ENCODE assay signal across 8 mouse cellular contexts in the genomic region with DNA sequence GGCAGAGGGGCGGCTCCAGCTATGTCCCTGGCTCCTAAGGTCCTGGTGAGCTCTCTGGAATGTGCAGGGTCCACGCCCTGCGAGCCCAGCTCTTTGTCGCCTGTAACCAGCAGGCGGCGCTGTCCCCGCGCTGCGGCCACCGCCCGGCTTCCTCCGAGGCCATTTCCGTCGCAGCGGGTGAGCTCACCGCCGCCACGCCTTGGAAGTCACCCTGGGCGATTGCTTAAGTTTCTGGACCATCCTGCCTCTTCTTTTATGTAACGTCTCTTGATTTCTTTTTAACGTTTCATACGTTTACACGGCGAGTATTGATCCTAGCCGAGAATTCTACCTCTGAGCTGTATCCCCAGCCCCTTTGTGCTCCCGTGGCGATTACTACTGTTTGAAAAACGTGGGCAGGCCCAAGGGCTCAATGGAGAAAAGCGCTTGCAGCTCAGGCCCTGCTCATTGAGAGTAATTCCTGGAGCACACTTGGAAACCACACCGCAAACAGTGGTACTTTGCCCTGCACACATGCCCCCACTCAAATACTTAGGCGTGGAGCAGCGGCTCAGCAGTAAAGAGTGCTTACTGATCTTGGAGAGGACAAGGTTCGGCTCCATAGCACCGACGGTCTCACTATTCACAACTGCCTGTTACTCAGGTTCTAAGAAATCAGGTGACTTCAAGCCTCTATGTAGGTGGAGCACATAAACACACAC. TPM values are rescaled to one million over a fixed set of nuclear protein-coding genes. Genes with fewer than 3 reads are reported as not detected.
DNase-seq lines count a peak whose midpoint lies in the region; ATAC-seq and TF ChIP-seq lines count a peak whose summit lies in the region.

No protein-coding gene starts in this region.

- no peaks in the 10 kb centered on the region for H3K9me3 ChIP-seq in heart, embryonic 11.5 days (replicated peaks; ENCODE audit: control insufficient read depth, low read length)
- no peaks in the 10 kb centered on the region for H3K9me3 ChIP-seq in kidney, embryonic 15.5 days (replicated peaks)
- no peaks in the 10 kb centered on the region for H3K9me3 ChIP-seq in limb, embryonic 15.5 days
- H3K9me3 ChIP-seq in midbrain, postnatal 0 days (ENCODE audit: low read length) = no peaks in the 10 kb centered on the region

- H3K27ac ChIP-seq in bone marrow macrophage, adult 2 months (ENCODE audit: insufficient read depth, low read depth, low read length) = peak overlapping the region; percentile 88
- peak overlapping the region; percentile 83 for H3K27ac ChIP-seq in embryonic fibroblast, embryonic 13.5 days (ENCODE audit: insufficient read depth, low read length)
- peak overlapping the region; percentile 94 for H3K27ac ChIP-seq in heart, embryonic 11.5 days (ENCODE audit: low read depth, low read length)
- peak overlapping the region; percentile 95 for H3K27ac ChIP-seq in kidney, embryonic 15.5 days
- peak overlapping the region; percentile 93 for H3K27ac ChIP-seq in limb, embryonic 15.5 days
- H3K27ac ChIP-seq in midbrain, postnatal 0 days (ENCODE audit: low read depth, low read length) = peak overlapping the region; percentile 96

- H3K4me3 ChIP-seq in bone marrow macrophage, adult 2 months (ENCODE audit: insufficient read depth, low read length) = peak overlapping the region; percentile 59
- H3K4me3 ChIP-seq in embryonic fibroblast, embryonic 13.5 days (ENCODE audit: insufficient read depth, low read length) = peak overlapping the region; percentile 28; the same call in 1 of the 2 replicates
- H3K4me3 ChIP-seq in heart, embryonic 11.5 days (ENCODE audit: low read depth, low read length) = peak overlapping the region; percentile 39
- H3K4me3 ChIP-seq in kidney, embryonic 15.5 days (replicated peaks) = peak overlapping the region; percentile 48
- peak overlapping the region; percentile 43 for H3K4me3 ChIP-seq in limb, embryonic 15.5 days
- peak overlapping the region; percentile 35 for H3K4me3 ChIP-seq in midbrain, postnatal 0 days (ENCODE audit: low read depth, low read length)

- WGBS in heart, embryonic 11.5 days (ENCODE audit: insufficient replicate concordance) = 6% methylated on average over 35 of the region's 35 CpGs
- WGBS in kidney, embryonic 15.5 days = 6% methylated on average over 35 of the region's 35 CpGs
- WGBS in limb, embryonic 15.5 days = 4% methylated on average over 35 of the region's 35 CpGs
- WGBS in midbrain, postnatal 0 days = under 1% methylated on average over 35 of the region's 35 CpGs

- H3K4me1 ChIP-seq in bone marrow macrophage, adult 2 months (ENCODE audit: control insufficient read depth, insufficient read depth, low read length) = peaks cover 15% of the 10 kb centered on the region
- H3K4me1 ChIP-seq in embryonic fibroblast, embryonic 13.5 days (ENCODE audit: control insufficient read depth, insufficient read depth, low read length) = peaks cover 9% of the 10 kb centered on the region; the same call in 1 of the 2 replicates
- H3K4me1 ChIP-seq in heart, embryonic 11.5 days (ENCODE audit: control insufficient read depth, insufficient read depth, low read length) = peaks cover 57% of the 10 kb centered on the region
- peaks cover 37% of the 10 kb centered on the region for H3K4me1 ChIP-seq in kidney, embryonic 15.5 days
- H3K4me1 ChIP-seq in limb, embryonic 15.5 days = peaks cover 38% of the 10 kb centered on the region
- peaks cover 31% of the 10 kb centered on the region for H3K4me1 ChIP-seq in midbrain, postnatal 0 days (ENCODE audit: insufficient read depth, low read length)

- H3K27me3 ChIP-seq in heart, embryonic 11.5 days (ENCODE audit: control insufficient read depth, insufficient read depth, low read length) = no peaks in the 10 kb centered on the region
- 0 out of 2 replicates have a peak, but pooled peaks cover 4% of the 10 kb centered on the region for H3K27me3 ChIP-seq in kidney, embryonic 15.5 days
- no peaks in the 10 kb centered on the region for H3K27me3 ChIP-seq in limb, embryonic 15.5 days
- no peaks in the 10 kb centered on the region for H3K27me3 ChIP-seq in midbrain, postnatal 0 days (ENCODE audit: insufficient read depth, low read length)

- peak overlapping the region; percentile 66 for H3K4me2 ChIP-seq in heart, embryonic 11.5 days
- H3K4me2 ChIP-seq in kidney, embryonic 15.5 days = peak overlapping the region; percentile 70
- peak overlapping the region; percentile 69 for H3K4me2 ChIP-seq in limb, embryonic 15.5 days
- peak overlapping the region; percentile 66 for H3K4me2 ChIP-seq in midbrain, postnatal 0 days (ENCODE audit: low read depth, low read length, poor library complexity, severe bottlenecking)

- no peak for TF ChIP-seq POLR2A in bone marrow macrophage, adult 2 months (IDR thresholded peaks at IDR 0.05; ENCODE audit: borderline replicate concordance, low read depth, low read length)
- TF ChIP-seq POLR2A in embryonic fibroblast, embryonic 13.5 days (IDR thresholded peaks at IDR 0.05; ENCODE audit: low read depth, low read length) = peak; percentile 67; the same call in 1 of the 2 replicates

- DNase-seq in B cell, adult 2 months = peak; percentile 93 to 94
- peak; percentile 91 for DNase-seq in midbrain, postnatal 0 days (ENCODE audit: low spot score)
- peak; percentile 95 for DNase-seq in spleen, postnatal 10 days (ENCODE audit: low spot score in 2 of 2)

- no peaks in the 10 kb centered on the region for H3K36me3 ChIP-seq in heart, embryonic 11.5 days (ENCODE audit: control insufficient read depth, insufficient read depth, low read length)
- H3K36me3 ChIP-seq in kidney, embryonic 15.5 days = no peaks in the 10 kb centered on the region
- H3K36me3 ChIP-seq in limb, embryonic 15.5 days = no peaks in the 10 kb centered on the region
- H3K36me3 ChIP-seq in midbrain, postnatal 0 days (ENCODE audit: insufficient read depth, low read length) = no peaks in the 10 kb centered on the region

- peak; percentile 81 for ATAC-seq in heart, embryonic 11.5 days (replicated peaks; ENCODE audit: insufficient number of reproducible peaks, low FRiP score, low TSS enrichment)
- peak; percentile 95 for ATAC-seq in kidney, embryonic 15.5 days (replicated peaks; ENCODE audit: low FRiP score)
- peak; percentile 83 for ATAC-seq in limb, embryonic 15.5 days (ENCODE audit: insufficient number of reproducible peaks, low FRiP score, low TSS enrichment, low read depth)
- peak; percentile 86 for ATAC-seq in midbrain, postnatal 0 days (ENCODE audit: low FRiP score)

- peak; percentile 72 for TF ChIP-seq CTCF in bone marrow macrophage, adult 2 months (IDR thresholded peaks at IDR 0.05; ENCODE audit: low read depth, low read length)
- peak; percentile 86 for TF ChIP-seq CTCF in embryonic fibroblast, embryonic 13.5 days (IDR thresholded peaks at IDR 0.05; ENCODE audit: borderline replicate concordance, insufficient read depth, low read length)
- peak; percentile 97 for TF ChIP-seq CTCF in midbrain, postnatal 0 days (IDR thresholded peaks at IDR 0.05)

- peak overlapping the region; percentile 69 for H3K9ac ChIP-seq in heart, embryonic 11.5 days (ENCODE audit: low read depth, low read length)
- peak overlapping the region; percentile 55 for H3K9ac ChIP-seq in kidney, embryonic 15.5 days
- peak overlapping the region; percentile 58 for H3K9ac ChIP-seq in limb, embryonic 15.5 days
- peak overlapping the region; percentile 69 for H3K9ac ChIP-seq in midbrain, postnatal 0 days (replicated peaks; ENCODE audit: low read length, poor library complexity, severe bottlenecking)

RNA-seq across cellular contexts. Expression of a gene that starts 36.4 kb away (rescaled TPM):
- polyA plus RNA-seq in bone marrow macrophage, adult 2 months (2012; ENCODE audit: insufficient read depth, insufficient read length, missing spikeins) = 134 and 173 TPM in 2 replicates
- 171 and 395 TPM in 2 replicates for polyA plus RNA-seq in embryonic fibroblast, embryonic 13.5 days (2011; ENCODE audit: insufficient read length, low read depth, missing spikeins)
- polyA plus RNA-seq in heart, embryonic 11.5 days (2014; fragmentation: Nextera tagmentation; extraction: Ambion mirVana) = 167 and 169 TPM in 2 replicates
- 180 and 185 TPM in 2 replicates for polyA plus RNA-seq in kidney, embryonic 15.5 days (2015; fragmentation: Nextera tagmentation; extraction: Ambion mirVana)
- polyA plus RNA-seq in limb, embryonic 15.5 days (2015; fragmentation: Nextera tagmentation; extraction: Ambion mirVana) = 138 and 145 TPM in 2 replicates
- total RNA-seq in midbrain, postnatal 0 days (2014; rRNA removed) = 18.2 and 22.6 TPM in 2 replicates
- 9.6 and 9.9 TPM in 2 replicates for polyA plus RNA-seq in midbrain, postnatal 0 days (2015; fragmentation: Nextera tagmentation; extraction: Ambion mirVana)

RNA-seq across cellular contexts. Expression of a gene that starts 39.7 kb away (rescaled TPM):
- polyA plus RNA-seq in bone marrow macrophage, adult 2 months (2012; ENCODE audit: insufficient read depth, insufficient read length, missing spikeins) = 36.4 and 43.3 TPM in 2 replicates
- polyA plus RNA-seq in embryonic fibroblast, embryonic 13.5 days (2011; ENCODE audit: insufficient read length, low read depth, missing spikeins) = 1,082 and 1,134 TPM in 2 replicates
- polyA plus RNA-seq in heart, embryonic 11.5 days (2014; fragmentation: Nextera tagmentation; extraction: Ambion mirVana) = 1,237 and 1,376 TPM in 2 replicates
- polyA plus RNA-seq in kidney, embryonic 15.5 days (2015; fragmentation: Nextera tagmentation; extraction: Ambion mirVana) = 854 and 1,029 TPM in 2 replicates
- polyA plus RNA-seq in limb, embryonic 15.5 days (2015; fragmentation: Nextera tagmentation; extraction: Ambion mirVana) = 1,206 and 1,410 TPM in 2 replicates
- 17,447 and 20,461 TPM in 2 replicates for total RNA-seq in midbrain, postnatal 0 days (2014; rRNA removed)
- polyA plus RNA-seq in midbrain, postnatal 0 days (2015; fragmentation: Nextera tagmentation; extraction: Ambion mirVana) = 15,641 and 16,823 TPM in 2 replicates

RNA-seq across cellular contexts. Expression of a gene that starts 39.9 kb away (rescaled TPM):
- polyA plus RNA-seq in bone marrow macrophage, adult 2 months (2012; ENCODE audit: insufficient read depth, insufficient read length, missing spikeins) = not detected in 2 replicates
- 333 and 559 TPM in 2 replicates for polyA plus RNA-seq in embryonic fibroblast, embryonic 13.5 days (2011; ENCODE audit: insufficient read length, low read depth, missing spikeins)
- polyA plus RNA-seq in heart, embryonic 11.5 days (2014; fragmentation: Nextera tagmentation; extraction: Ambion mirVana) = not detected in 2 replicates
- not detected in 2 replicates for polyA plus RNA-seq in kidney, embryonic 15.5 days (2015; fragmentation: Nextera tagmentation; extraction: Ambion mirVana)
- polyA plus RNA-seq in limb, embryonic 15.5 days (2015; fragmentation: Nextera tagmentation; extraction: Ambion mirVana) = not detected in 2 replicates
- 1,797 and 2,945 TPM in 2 replicates for total RNA-seq in midbrain, postnatal 0 days (2014; rRNA removed)
- not detected in 2 replicates for polyA plus RNA-seq in midbrain, postnatal 0 days (2015; fragmentation: Nextera tagmentation; extraction: Ambion mirVana)

RNA-seq across cellular contexts. Expression of a gene that starts 58.9 kb away (rescaled TPM):
- polyA plus RNA-seq in bone marrow macrophage, adult 2 months (2012; ENCODE audit: insufficient read depth, insufficient read length, missing spikeins) = 872 and 1,013 TPM in 2 replicates
- polyA plus RNA-seq in embryonic fibroblast, embryonic 13.5 days (2011; ENCODE audit: insufficient read length, low read depth, missing spikeins) = 3,138 and 3,689 TPM in 2 replicates
- polyA plus RNA-seq in heart, embryonic 11.5 days (2014; fragmentation: Nextera tagmentation; extraction: Ambion mirVana) = 1,819 and 1,826 TPM in 2 replicates
- polyA plus RNA-seq in kidney, embryonic 15.5 days (2015; fragmentation: Nextera tagmentation; extraction: Ambion mirVana) = 1,698 and 1,797 TPM in 2 replicates
- 1,374 and 1,490 TPM in 2 replicates for polyA plus RNA-seq in limb, embryonic 15.5 days (2015; fragmentation: Nextera tagmentation; extraction: Ambion mirVana)
- 2,522 and 3,264 TPM in 2 replicates for total RNA-seq in midbrain, postnatal 0 days (2014; rRNA removed)
- 1,582 and 1,796 TPM in 2 replicates for polyA plus RNA-seq in midbrain, postnatal 0 days (2015; fragmentation: Nextera tagmentation; extraction: Ambion mirVana)

Comparison
In these comparisons a context has a peak if more than half of its experiments do, and no peak if none do; other contexts are left out.
1. Peak in every context shown above with its lines: DNase-seq, ATAC-seq, H3K4me3 ChIP-seq and H3K27ac ChIP-seq.
2. RNA of a gene that starts 36.4 kb away (polyA plus RNA-seq): 180 to 185 TPM in kidney, embryonic 15.5 days, 134 to 173 TPM in bone marrow macrophage, adult 2 months, 171 to 395 TPM in embryonic fibroblast, embryonic 13.5 days, 167 to 169 TPM in heart, embryonic 11.5 days and 138 to 145 TPM in limb, embryonic 15.5 days; 9.6 to 9.9 TPM in midbrain, postnatal 0 days; every median in the first group is over 10 times any median in the second.
3. RNA of a gene that starts 39.7 kb away (polyA plus RNA-seq): 15,641 to 16,823 TPM in midbrain, postnatal 0 days, 1,237 to 1,376 TPM in heart, embryonic 11.5 days, 1,206 to 1,410 TPM in limb, embryonic 15.5 days, 1,082 to 1,134 TPM in embryonic fibroblast, embryonic 13.5 days and 854 to 1,029 TPM in kidney, embryonic 15.5 days; 36.4 to 43.3 TPM in bone marrow macrophage, adult 2 months; every median in the first group is over 10 times any median in the second.
4. RNA of a gene that starts 39.9 kb away (polyA plus RNA-seq): 333 to 559 TPM in embryonic fibroblast, embryonic 13.5 days; not detected in bone marrow macrophage, adult 2 months, not detected in heart, embryonic 11.5 days, not detected in kidney, embryonic 15.5 days, not detected in limb, embryonic 15.5 days and not detected in midbrain, postnatal 0 days; every median in the first group is over 100 times any median in the second.